Mouse (Mus musculus) ES-CJ7 (cell line): ENCODE data around the gene B3galt2.

ENCODE experiments used
- DNase-seq: peaks from one replicate; pipeline ENCODE4 v3.0.0; 2011; ENCODE audit warnings: low read depth, low spot score

The B3galt2 gene

GRCm38 (mm10) chr1:143702741-143703262 lies 62.3 kb downstream of the B3galt2 start, which contains the start of gene Cdc73:
Gene Cdc73, minus strand, starts transcription at chr1:143702893.
- peak; percentile 84 for DNase-seq
